Mouse (Mus musculus): ENCODE data around the gene Cr1l. TPM values are rescaled to one million over a fixed set of nuclear protein-coding genes. Genes with fewer than 3 reads are reported as not detected.
A peak's percentile ranks its signal among the peaks of the same experiment; 100 is the strongest.

The Cr1l gene
- polyA plus RNA-seq (2012; rRNA removed), result 11.7 and 15.2 TPM in 2 replicates

GRCm38 (mm10) chr1:195130953-195131674, at the start of gene Cr1l:
Gene Cr1l (minus strand): TSS chr1:195131586.
- peaks cover 12% of the 10 kb centered on the region; the same call in 1 of the 2 replicates for H3K36me3 ChIP-seq (ENCODE audit: control insufficient read depth, insufficient read depth, low read length)
- under 1% methylated on average over 31 of the region's 31 CpGs for WGBS
- H3K27ac ChIP-seq (ENCODE audit: insufficient read depth, low read depth, low read length), result peak within 1 kb of the TSS; percentile 99
- peak within 1 kb of the TSS; percentile 98 for H3K4me3 ChIP-seq (ENCODE audit: low read depth, low read length)
- H3K27me3 ChIP-seq (ENCODE audit: control insufficient read depth, insufficient read depth, low read length), result no peaks in the 10 kb centered on the region
- TF ChIP-seq POLR2A (IDR thresholded peaks at IDR 0.05; ENCODE audit: low read depth, low read length) (peak; percentile 73), CTCF (IDR thresholded peaks at IDR 0.05; ENCODE audit: extremely low read depth, insufficient read length, insufficient replicate concordance, low read depth, low read length) (peak; percentile 42; the same call in 1 of the 2 replicates)
- H3K4me1 ChIP-seq (ENCODE audit: control insufficient read depth, insufficient read depth, insufficient read length, low read length), result no peaks in the 10 kb centered on the region

- Histone ChIP-seq H3K27ac (ENCODE audit: insufficient read depth, low read depth, low read length) (no peak within 1 kb of the TSS), H3K4me3 (ENCODE audit: low read depth, low read length) (peak within 1 kb of the TSS; percentile 47), H3K27me3 (ENCODE audit: control insufficient read depth, insufficient read depth, low read length) (no peaks in the 10 kb centered on the region), H3K4me1 (ENCODE audit: control insufficient read depth, insufficient read depth, insufficient read length, low read length) (0 out of 2 replicates have a peak, but pooled peaks cover 2% of the 10 kb centered on the region), H3K36me3 (ENCODE audit: control insufficient read depth, insufficient read depth, low read length) (no peaks in the 10 kb centered on the region)
- 7% methylated on average over 20 of the region's 20 CpGs for WGBS
- TF ChIP-seq POLR2A (IDR thresholded peaks at IDR 0.05; ENCODE audit: low read depth, low read length) (no peak), CTCF (IDR thresholded peaks at IDR 0.05; ENCODE audit: extremely low read depth, insufficient read length, insufficient replicate concordance, low read depth, low read length) (no peak)
Measured at GRCm38 (mm10) chr1:195175980-195176931, 44.9 kb upstream of the Cr1l start, which contains the start of gene Cr2. Gene Cr2 (minus strand): TSS chr1:195176716.

GRCm38 (mm10) chr1:195164996-195165755, 33.8 kb upstream of the Cr1l start:
- TF ChIP-seq POLR2A (IDR thresholded peaks at IDR 0.05; ENCODE audit: low read depth, low read length) (no peak), CTCF (IDR thresholded peaks at IDR 0.05; ENCODE audit: extremely low read depth, insufficient read length, insufficient replicate concordance, low read depth, low read length) (no peak)
- H3K27ac ChIP-seq (ENCODE audit: insufficient read depth, low read depth, low read length), result no peak overlapping the region
- H3K27me3 ChIP-seq (ENCODE audit: control insufficient read depth, insufficient read depth, low read length), result no peaks in the 10 kb centered on the region
- H3K36me3 ChIP-seq (ENCODE audit: control insufficient read depth, insufficient read depth, low read length), result no peaks in the 10 kb centered on the region
- WGBS, result 74% methylated on average over 9 of the region's 9 CpGs
- no peak overlapping the region for H3K4me3 ChIP-seq (ENCODE audit: low read depth, low read length)
- H3K4me1 ChIP-seq (ENCODE audit: control insufficient read depth, insufficient read depth, insufficient read length, low read length), result no peaks in the 10 kb centered on the region

GRCm38 (mm10) chr1:195132070-195132469, 684 bp upstream of the Cr1l start:
- TF ChIP-seq CTCF (IDR thresholded peaks at IDR 0.05; ENCODE audit: extremely low read depth, insufficient read length, insufficient replicate concordance, low read depth, low read length) (no peak), POLR2A (IDR thresholded peaks at IDR 0.05; ENCODE audit: low read depth, low read length) (no peak)
- no peaks in the 10 kb centered on the region for H3K27me3 ChIP-seq (ENCODE audit: control insufficient read depth, insufficient read depth, low read length)
- H3K27ac ChIP-seq (ENCODE audit: insufficient read depth, low read depth, low read length), result no peak overlapping the region
- H3K4me3 ChIP-seq (ENCODE audit: low read depth, low read length), result no peak overlapping the region
- no peaks in the 10 kb centered on the region for H3K4me1 ChIP-seq (ENCODE audit: control insufficient read depth, insufficient read depth, insufficient read length, low read length)
- 40% methylated on average over 3 of the region's 3 CpGs for WGBS
- peaks cover 9% of the 10 kb centered on the region; the same call in 1 of the 2 replicates for H3K36me3 ChIP-seq (ENCODE audit: control insufficient read depth, insufficient read depth, low read length)

- H3K27ac ChIP-seq (ENCODE audit: insufficient read depth, low read depth, low read length), result peak overlapping the region; percentile 99
- no peaks in the 10 kb centered on the region for H3K27me3 ChIP-seq (ENCODE audit: control insufficient read depth, insufficient read depth, low read length)
- H3K36me3 ChIP-seq (ENCODE audit: control insufficient read depth, insufficient read depth, low read length), result peaks cover 11% of the 10 kb centered on the region; the same call in 1 of the 2 replicates
- no peak overlapping the region for H3K4me3 ChIP-seq (ENCODE audit: low read depth, low read length)
- TF ChIP-seq POLR2A (IDR thresholded peaks at IDR 0.05; ENCODE audit: low read depth, low read length) (no peak), CTCF (IDR thresholded peaks at IDR 0.05; ENCODE audit: extremely low read depth, insufficient read length, insufficient replicate concordance, low read depth, low read length) (no peak)
- 18% methylated on average over 4 of the region's 4 CpGs for WGBS
- no peaks in the 10 kb centered on the region for H3K4me1 ChIP-seq (ENCODE audit: control insufficient read depth, insufficient read depth, insufficient read length, low read length)
Measured at GRCm38 (mm10) chr1:195131675-195132015, 259 bp upstream of the Cr1l start.

- H3K4me1 ChIP-seq (ENCODE audit: control insufficient read depth, insufficient read depth, insufficient read length, low read length), result no peaks in the 10 kb centered on the region
- no peak for TF ChIP-seq CTCF (IDR thresholded peaks at IDR 0.05; ENCODE audit: extremely low read depth, insufficient read length, insufficient replicate concordance, low read depth, low read length)
- no peak for TF ChIP-seq POLR2A (IDR thresholded peaks at IDR 0.05; ENCODE audit: low read depth, low read length)
- H3K27ac ChIP-seq (ENCODE audit: insufficient read depth, low read depth, low read length), result peak overlapping the region; percentile 99; the same call in 1 of the 2 replicates
- WGBS, result 2% methylated on average over 2 of the region's 2 CpGs
- peaks cover 16% of the 10 kb centered on the region for H3K36me3 ChIP-seq (ENCODE audit: control insufficient read depth, insufficient read depth, low read length)
- no peaks in the 10 kb centered on the region for H3K27me3 ChIP-seq (ENCODE audit: control insufficient read depth, insufficient read depth, low read length)
- H3K4me3 ChIP-seq (ENCODE audit: low read depth, low read length), result peak overlapping the region; percentile 98
Measured at GRCm38 (mm10) chr1:195130479-195130878, 907 bp downstream of the Cr1l start.

Measured in small intestine, adult 2 months (tissue).